Mouse (Mus musculus) cerebellum, adult 2 months (tissue): ENCODE measurements around the gene BC049715. TPM values are rescaled to one million over a fixed set of nuclear protein-coding genes. Genes with fewer than 3 reads are reported as not detected.

Experiments
- DNase-seq, 2 experiments: peaks; one replicate each; pipeline ENCODE4 v3.0.0; 2021
- H3K27ac ChIP-seq: fragments of 200-500 bp; 2 replicates; pipeline ENCODE4 v1.5.1; 2012; ENCODE audit warnings: low read length, control low read depth, inconsistent platforms; ENCODE audit not compliant: insufficient read depth
- H3K27me3 ChIP-seq: fragments of 200-500 bp; 2 replicates; pipeline ENCODE4 v1.6.1; 2012; ENCODE audit warnings: inconsistent platforms, mild to moderate bottlenecking, low read length, moderate library complexity; ENCODE audit not compliant: control insufficient read depth, insufficient read depth
- H3K4me1 ChIP-seq: fragments of 200-500 bp; 2 replicates; pipeline ENCODE4 v1.6.1; 2011; ENCODE audit warnings: low read length; ENCODE audit not compliant: control insufficient read depth, insufficient read depth
- H3K4me3 ChIP-seq: fragments of 200-500 bp; replicated peaks from 2 replicates; pipeline ENCODE3; 2011; ENCODE audit warnings: mild to moderate bottlenecking, low read depth, low read length, control low read depth; ENCODE audit not compliant: insufficient read depth
- CTCF ChIP-seq: fragments of 200-500 bp; IDR thresholded peaks from 2 replicates; pipeline ENCODE4 v1.5.1; 2011; ENCODE audit warnings: low read depth, mild to moderate bottlenecking, control low read depth, low read length, moderate library complexity, borderline replicate concordance; ENCODE audit not compliant: insufficient read depth
- POLR2A ChIP-seq: fragments of 200-500 bp; IDR thresholded peaks from 2 replicates; pipeline ENCODE4 v1.6.1; 2011; ENCODE audit warnings: low read length, control low read depth, borderline replicate concordance; ENCODE audit not compliant: insufficient read depth
- WGBS: fragments of 180-500 bp; shearing (Covaris S2); methylation state at CpG from one replicate; pipeline ENCODE4 v1.1.7; 2018; 5-methylcytosine and 5-hydroxymethylcytosine counted together
- polyA plus RNA-seq: library from polyadenylated mRNA; depleted of rRNA; stranded (reverse); fragments of >200 nt; gene quantifications from 2 replicates; pipeline ENCODE4 v1.2.3, GENCODE M21; 2012

The BC049715 gene
- polyA plus RNA-seq, 1 experiment: 0.38 TPM

GRCm38 (mm10) chr6:136811196-136811595 is 16.2 kb upstream of the BC049715 start:
- H3K27ac ChIP-seq: no peak overlapping the region
- TF ChIP-seq POLR2A (no peak), CTCF (no peak)
- no peak for DNase-seq
- WGBS: 79% methylated on average over 10 of the region's 10 CpGs
- H3K4me3 ChIP-seq: no peak overlapping the region
- peaks cover 8% of the 10 kb centered on the region; the same call in 1 of the 2 replicates for H3K4me1 ChIP-seq
- no peaks in the 10 kb centered on the region for H3K27me3 ChIP-seq

GRCm38 (mm10) chr6:136813117-136813516 is 14.3 kb upstream of the BC049715 start:
- Histone ChIP-seq H3K27me3 (no peaks in the 10 kb centered on the region), H3K27ac (no peak overlapping the region), H3K4me3 (no peak overlapping the region), H3K4me1 (peaks cover 8% of the 10 kb centered on the region; the same call in 1 of the 2 replicates)
- 25% methylated on average over 4 of the region's 4 CpGs for whole genome bisulfite sequencing
- TF ChIP-seq CTCF: no peak
- no peak for TF ChIP-seq POLR2A
- DNase-seq: no peak

DNA sequence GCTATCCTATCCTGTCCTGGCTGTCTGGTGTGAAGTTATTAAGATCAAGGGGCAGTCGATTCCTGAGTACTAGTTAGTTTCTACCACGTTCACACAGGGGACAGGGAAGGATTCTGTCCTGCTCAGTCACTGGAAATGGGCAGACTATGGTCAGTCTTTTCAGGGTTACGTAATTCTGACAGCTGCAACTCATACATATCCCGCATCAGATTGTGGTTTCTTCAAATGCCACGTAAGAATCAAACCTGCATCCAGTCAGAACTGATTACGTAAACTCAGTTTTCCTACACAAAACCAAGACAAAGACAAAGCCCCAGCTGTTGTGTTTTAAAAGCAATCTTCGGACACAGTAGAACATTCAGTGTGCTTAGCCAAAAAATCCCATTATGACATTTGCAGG is 12.0 kb upstream of the BC049715 start:
- no peaks in the 10 kb centered on the region for H3K27me3 ChIP-seq
- DNase-seq: no peak
- H3K4me1 ChIP-seq: no peaks in the 10 kb centered on the region
- WGBS: 89% methylated on average over 7 of the region's 7 CpGs
- H3K27ac ChIP-seq: no peak overlapping the region
- no peak overlapping the region for H3K4me3 ChIP-seq
- TF ChIP-seq CTCF (no peak), POLR2A (no peak)

DNA sequence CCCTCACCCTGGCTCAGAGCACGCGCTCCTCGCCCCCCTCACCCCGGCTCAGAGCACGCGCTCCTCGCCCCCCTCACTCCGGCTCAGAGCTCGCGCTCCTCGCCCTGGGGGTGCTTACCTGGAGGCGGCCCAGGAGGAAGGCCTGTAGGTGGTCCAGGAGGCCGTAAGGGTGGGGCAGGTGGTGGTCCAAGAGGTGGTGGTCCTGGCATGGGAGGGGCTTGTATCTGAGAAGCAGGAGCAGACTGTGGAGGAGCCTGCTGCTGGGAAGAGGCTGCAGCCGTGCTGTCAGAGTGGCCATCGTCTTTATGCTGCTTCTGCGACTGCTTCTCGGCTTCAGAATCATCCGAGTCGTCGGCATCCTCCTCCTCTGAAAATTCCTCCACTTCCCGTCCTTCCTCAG is 10.6 kb upstream of the BC049715 start:
- Histone ChIP-seq H3K4me3 (no peak overlapping the region), H3K4me1 (no peaks in the 10 kb centered on the region), H3K27me3 (no peaks in the 10 kb centered on the region), H3K27ac (no peak overlapping the region)
- WGBS: 86% methylated on average over 21 of the region's 21 CpGs
- TF ChIP-seq POLR2A: no peak
- TF ChIP-seq CTCF: no peak
- no peak for DNase-seq

DNA sequence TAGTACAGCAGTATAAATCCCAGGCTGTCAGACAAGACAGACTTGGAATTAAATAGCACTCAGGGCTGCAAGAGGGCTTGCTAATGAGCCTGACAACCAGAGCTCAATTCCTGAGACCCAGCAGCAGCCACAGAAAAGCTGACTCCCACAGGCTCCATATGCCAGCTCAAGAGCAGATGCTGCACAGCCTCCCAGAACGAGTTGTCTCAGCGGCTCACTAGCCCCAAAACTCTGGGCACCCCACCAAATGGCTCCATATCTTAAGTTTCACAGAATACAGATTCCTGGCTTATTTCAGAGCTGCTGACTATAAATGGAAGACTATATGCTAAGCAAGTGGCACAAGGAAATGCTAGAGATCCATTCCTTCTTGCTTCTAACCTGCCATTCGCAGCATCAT is 9.9 kb upstream of the BC049715 start:
- no peaks in the 10 kb centered on the region for H3K27me3 ChIP-seq
- TF ChIP-seq POLR2A (no peak), CTCF (no peak)
- no peak for DNase-seq
- no peak overlapping the region for H3K4me3 ChIP-seq
- H3K27ac ChIP-seq: no peak overlapping the region
- H3K4me1 ChIP-seq: no peaks in the 10 kb centered on the region
- 53% methylated on average over 3 of the region's 3 CpGs for WGBS

GRCm38 (mm10) chr6:136820381-136820780 is 7.0 kb upstream of the BC049715 start:
- no peaks in the 10 kb centered on the region for H3K27me3 ChIP-seq
- H3K27ac ChIP-seq: no peak overlapping the region
- TF ChIP-seq POLR2A (no peak), CTCF (no peak)
- no peak for DNase-seq
- H3K4me3 ChIP-seq: no peak overlapping the region
- WGBS: 95% methylated on average over 21 of the region's 21 CpGs
- no peaks in the 10 kb centered on the region for H3K4me1 ChIP-seq

GRCm38 (mm10) chr6:136821086-136821485 is 6.3 kb upstream of the BC049715 start:
- Histone ChIP-seq H3K27me3 (no peaks in the 10 kb centered on the region), H3K4me3 (no peak overlapping the region), H3K4me1 (no peaks in the 10 kb centered on the region), H3K27ac (no peak overlapping the region)
- no peak for TF ChIP-seq CTCF
- TF ChIP-seq POLR2A: no peak
- DNase-seq: no peak
- WGBS: 91% methylated on average over 18 of the region's 18 CpGs

DNA sequence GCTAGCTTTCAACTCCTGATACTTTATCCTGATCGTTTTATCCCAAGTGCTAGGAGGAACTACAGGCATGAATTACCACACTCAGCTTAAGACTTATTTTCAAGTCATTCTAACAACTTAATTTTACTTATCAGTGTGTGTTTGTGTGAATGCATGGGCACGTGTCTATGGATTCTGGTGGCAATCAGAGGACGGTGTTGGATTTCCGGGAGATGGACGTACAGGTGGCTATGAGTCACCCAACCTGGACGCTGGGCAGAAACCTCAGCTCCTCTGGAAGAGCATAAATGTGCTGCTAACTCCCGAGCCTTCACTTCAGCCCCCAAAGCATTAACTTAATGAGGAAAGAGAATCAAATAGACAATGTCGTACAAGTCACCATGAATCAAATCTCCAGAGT is 2.4 kb upstream of the BC049715 start:
- Histone ChIP-seq H3K27ac (no peak overlapping the region), H3K4me1 (peaks cover 5% of the 10 kb centered on the region; the same call in 1 of the 2 replicates), H3K4me3 (no peak overlapping the region), H3K27me3 (no peaks in the 10 kb centered on the region)
- TF ChIP-seq POLR2A: no peak
- TF ChIP-seq CTCF: no peak
- 92% methylated on average over 8 of the region's 8 CpGs for WGBS
- DNase-seq: no peak
